ENCODE assay signal across 17 mouse cellular contexts in genomic region chr2:124485761-124486160, GRCm38 (mm10).
"Had no signal": no experiment of that assay in that cellular context is flagged by ENCODE, and none has a peak within 500 bp of the region (broad histone marks: within the 10 kb centered on the region; RNA-seq: fewer than 3 reads in every experiment).

No protein-coding gene starts in this region.

- H3K27me3 ChIP-seq: limb, embryonic 12.5 days; limb, embryonic 15.5 days; liver, embryonic 13.5 days had no signal

- DNase-seq: kidney, adult 9 months; kidney, postnatal 14 days; kidney, postnatal 4 days; layer of hippocampus, adult 9-11 months; left cerebral cortex, postnatal 4 days; liver, embryonic 13.5 days; lung, adult 2 months; lung, postnatal 14 days; lung, postnatal 4 days; midbrain, embryonic 14.5 days; thymus, adult 18-20 months; thymus, postnatal 36 days had no signal

- H3K9me3 ChIP-seq: limb, embryonic 12.5 days; limb, embryonic 15.5 days; liver, embryonic 13.5 days had no signal

- H3K9ac ChIP-seq: limb, embryonic 12.5 days; limb, embryonic 15.5 days; liver, embryonic 13.5 days had no signal

- H3K4me2 ChIP-seq: limb, embryonic 12.5 days; limb, embryonic 15.5 days; liver, embryonic 13.5 days; midbrain, embryonic 11.5 days had no signal

- H3K4me1 ChIP-seq: limb, embryonic 12.5 days; limb, embryonic 15.5 days; liver, embryonic 13.5 days had no signal

- H3K27ac ChIP-seq: layer of hippocampus, adult 2 months; left cerebral cortex, adult 2 months; limb, embryonic 12.5 days; limb, embryonic 15.5 days; liver, embryonic 13.5 days had no signal

- H3K4me3 ChIP-seq: layer of hippocampus, adult 2 months; left cerebral cortex, adult 2 months; limb, embryonic 12.5 days; limb, embryonic 15.5 days; liver, embryonic 13.5 days had no signal

- H3K36me3 ChIP-seq: limb, embryonic 12.5 days; limb, embryonic 15.5 days; liver, embryonic 13.5 days had no signal
